Mouse (Mus musculus) kidney, adult 2 months (tissue): ENCODE measurements around the gene Gpat3.

Experiments used
- CTCF ChIP-seq: fragments of 200-500 bp; conservative IDR thresholded peaks from 2 replicates; pipeline ENCODE4 v1.5.1; 2011; ENCODE audit warnings: low read depth, mild to moderate bottlenecking, control low read depth, low read length, moderate library complexity, mixed read lengths; ENCODE audit not compliant: insufficient read depth, insufficient read length
- POLR2A ChIP-seq: fragments of 200-500 bp; IDR thresholded peaks from one replicate; pipeline ENCODE4 v1.6.1; 2011; ENCODE audit warnings: low read depth, low read length, control low read depth

DNA sequence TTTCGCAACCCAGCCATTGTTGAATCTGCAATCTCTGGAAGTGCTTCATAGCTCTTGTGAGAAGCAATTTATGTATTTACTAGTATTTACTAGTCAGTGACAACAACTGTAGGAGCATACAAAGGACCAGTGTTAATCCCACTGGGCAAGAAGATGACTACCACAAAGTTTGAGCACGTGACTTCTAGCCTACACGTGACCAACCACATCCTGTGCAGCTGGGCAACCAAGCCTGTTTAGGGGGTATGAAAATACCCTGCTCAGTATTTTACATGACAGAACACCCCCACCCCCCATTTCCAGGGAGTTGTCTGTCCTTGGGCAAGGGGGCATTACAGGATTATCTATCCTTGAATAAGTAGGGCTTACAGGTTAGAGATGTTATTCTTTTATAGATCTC lies 11.0 kb downstream of the Gpat3 start:
- TF ChIP-seq CTCF (no peak), POLR2A (no peak)
